Mouse (Mus musculus): ENCODE data around the gene Sesn3. TPM values are rescaled to one million over a fixed set of nuclear protein-coding genes. Genes with fewer than 3 reads are reported as not detected.

Gene Sesn3
- polyA plus RNA-seq, 1 experiment from 2014 or later = 18.6 TPM

GRCm38 (mm10) chr9:14364719-14365118 lies 89.9 kb downstream of the Sesn3 start:
- Histone ChIP-seq H3K9me3 (replicated peaks) (no peaks in the 10 kb centered on the region), H3K4me1 (no peaks in the 10 kb centered on the region), H3K27ac (replicated peaks) (no peak overlapping the region), H3K27me3 (replicated peaks) (no peaks in the 10 kb centered on the region), H3K9ac (replicated peaks) (no peak overlapping the region), H3K36me3 (peaks cover 4% of the 10 kb centered on the region; the same call in 1 of the 2 replicates), H3K4me2 (no peak overlapping the region), H3K4me3 (replicated peaks) (no peak overlapping the region)
- WGBS = 94% methylated on average over 9 of the region's 9 CpGs
- no peak for ATAC-seq (ENCODE audit: low FRiP score)

- Histone ChIP-seq H3K36me3 (peaks cover 4% of the 10 kb centered on the region; the same call in 1 of the 2 replicates), H3K4me1 (no peaks in the 10 kb centered on the region), H3K9me3 (replicated peaks) (no peaks in the 10 kb centered on the region), H3K27me3 (replicated peaks) (no peaks in the 10 kb centered on the region), H3K4me3 (replicated peaks) (no peak overlapping the region), H3K4me2 (no peak overlapping the region), H3K9ac (replicated peaks) (no peak overlapping the region), H3K27ac (replicated peaks) (no peak overlapping the region)
- no peak for ATAC-seq (ENCODE audit: low FRiP score)
- WGBS = 60% methylated on average over 4 of the region's 4 CpGs
These were observed 90.7 kb downstream of the Sesn3 start for GRCm38 (mm10) chr9:14365481-14366125.

DNA sequence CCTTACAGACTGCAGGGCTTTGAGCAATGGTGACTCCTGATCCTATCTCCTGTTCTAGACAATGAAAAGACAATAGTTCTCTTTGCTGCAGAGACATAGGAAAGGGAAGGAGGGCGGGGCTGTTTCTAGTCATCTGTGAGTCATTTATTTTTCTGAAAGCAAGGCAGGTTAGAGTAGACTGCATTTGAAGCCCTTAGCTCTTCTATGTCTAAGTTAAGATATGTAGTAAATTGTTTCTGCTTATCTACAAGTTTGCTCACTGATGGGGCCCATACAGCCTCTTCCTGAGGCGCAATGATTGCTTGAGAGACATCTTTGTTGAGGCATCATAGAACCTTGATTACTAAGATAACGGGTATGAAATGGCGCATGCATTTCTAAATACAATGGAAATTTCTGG lies 93.0 kb downstream of the Sesn3 start:
- Histone ChIP-seq H3K4me3 (replicated peaks) (no peak overlapping the region), H3K9me3 (replicated peaks) (no peaks in the 10 kb centered on the region), H3K4me2 (no peak overlapping the region), H3K27ac (replicated peaks) (no peak overlapping the region), H3K4me1 (no peaks in the 10 kb centered on the region), H3K27me3 (replicated peaks) (no peaks in the 10 kb centered on the region), H3K9ac (replicated peaks) (no peak overlapping the region), H3K36me3 (peaks cover 4% of the 10 kb centered on the region; the same call in 1 of the 2 replicates)
- ATAC-seq (ENCODE audit: low FRiP score) = no peak
- WGBS = 94% methylated on average over 4 of the region's 4 CpGs

DNA sequence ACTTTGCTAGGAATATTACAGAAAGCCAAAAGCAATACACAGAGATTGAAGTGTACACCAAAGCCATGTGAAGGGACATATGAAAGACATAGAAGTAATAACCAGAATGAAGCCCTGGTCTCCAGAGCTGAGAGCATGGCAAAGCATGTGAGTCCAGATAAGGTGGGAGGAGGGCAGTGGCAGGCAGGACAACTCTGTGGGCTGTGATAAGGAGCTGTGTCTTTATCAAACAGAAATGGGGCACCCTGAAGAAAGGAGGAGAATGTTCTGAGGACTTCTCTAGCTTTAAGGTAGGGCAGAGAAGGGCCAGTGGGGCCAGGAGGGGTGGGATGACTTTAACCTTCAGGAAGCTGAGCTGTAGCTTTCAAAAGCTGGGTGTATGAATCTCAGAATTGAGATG lies 94.4 kb downstream of the Sesn3 start:
- no peak overlapping the region for H3K27ac ChIP-seq (replicated peaks)
- H3K4me1 ChIP-seq = no peaks in the 10 kb centered on the region
- H3K4me2 ChIP-seq = no peak overlapping the region
- no peaks in the 10 kb centered on the region for H3K9me3 ChIP-seq (replicated peaks)
- no peak for ATAC-seq (ENCODE audit: low FRiP score)
- H3K9ac ChIP-seq (replicated peaks) = no peak overlapping the region
- peaks cover 4% of the 10 kb centered on the region; the same call in 1 of the 2 replicates for H3K36me3 ChIP-seq
- no peaks in the 10 kb centered on the region for H3K27me3 ChIP-seq (replicated peaks)
- no peak overlapping the region for H3K4me3 ChIP-seq (replicated peaks)

DNA sequence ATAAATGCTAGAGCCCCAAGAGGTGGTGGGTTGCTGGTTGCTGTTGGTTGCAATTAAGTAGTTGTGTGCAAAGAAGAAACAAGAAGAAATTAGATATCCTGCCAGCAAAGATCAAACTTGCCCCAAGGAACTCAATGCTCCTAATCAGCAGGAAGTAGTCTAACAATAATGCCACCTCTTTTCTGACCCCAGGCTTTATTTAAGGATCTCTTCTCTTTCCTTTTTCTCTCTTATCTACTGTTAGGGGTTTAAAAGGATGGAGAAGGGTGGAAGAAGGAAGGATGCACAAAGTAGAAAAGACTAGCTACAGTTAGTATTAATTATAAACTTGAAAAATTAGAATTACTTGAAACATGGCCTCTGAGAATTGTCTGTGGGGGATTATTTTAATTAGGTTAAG lies 97.6 kb downstream of the Sesn3 start:
- no peak overlapping the region for H3K27ac ChIP-seq (replicated peaks)
- H3K4me3 ChIP-seq (replicated peaks) = no peak overlapping the region
- no peaks in the 10 kb centered on the region for H3K4me1 ChIP-seq
- H3K9ac ChIP-seq (replicated peaks) = no peak overlapping the region
- H3K9me3 ChIP-seq (replicated peaks) = no peaks in the 10 kb centered on the region
- no peaks in the 10 kb centered on the region for H3K27me3 ChIP-seq (replicated peaks)
- H3K36me3 ChIP-seq = peaks cover 4% of the 10 kb centered on the region; the same call in 1 of the 2 replicates
- ATAC-seq (ENCODE audit: low FRiP score) = no peak
- no peak overlapping the region for H3K4me2 ChIP-seq

DNA sequence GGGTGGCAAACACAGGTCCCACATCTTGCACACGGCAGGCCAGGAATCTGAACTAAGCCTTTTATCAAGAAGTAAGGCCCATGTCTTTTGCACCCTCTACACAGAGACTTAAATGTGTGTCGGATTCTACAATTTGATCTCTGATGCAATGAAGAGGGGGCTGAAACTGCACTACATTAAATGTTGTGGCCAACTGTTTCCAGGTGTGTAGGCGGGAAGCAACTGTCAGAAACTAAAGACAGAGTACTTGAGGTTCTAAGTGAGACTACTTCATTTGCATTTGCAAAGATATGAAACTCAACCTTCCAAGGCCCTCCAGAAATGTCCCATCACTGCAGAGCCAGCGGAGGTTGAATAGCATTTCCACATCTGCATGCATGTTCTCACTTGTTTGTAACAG lies 101.3 kb downstream of the Sesn3 start:
- Histone ChIP-seq H3K4me3 (replicated peaks) (no peak overlapping the region), H3K9ac (replicated peaks) (no peak overlapping the region), H3K36me3 (no peaks in the 10 kb centered on the region), H3K4me2 (no peak overlapping the region), H3K9me3 (replicated peaks) (no peaks in the 10 kb centered on the region), H3K27ac (replicated peaks) (no peak overlapping the region), H3K4me1 (peaks cover 21% of the 10 kb centered on the region), H3K27me3 (replicated peaks) (no peaks in the 10 kb centered on the region)
- WGBS = 88% methylated on average over 4 of the region's 4 CpGs
- ATAC-seq (ENCODE audit: low FRiP score) = no peak

GRCm38 (mm10) chr9:14378151-14378550 lies 103.3 kb downstream of the Sesn3 start:
- H3K27ac ChIP-seq (replicated peaks) = no peak overlapping the region

DNA sequence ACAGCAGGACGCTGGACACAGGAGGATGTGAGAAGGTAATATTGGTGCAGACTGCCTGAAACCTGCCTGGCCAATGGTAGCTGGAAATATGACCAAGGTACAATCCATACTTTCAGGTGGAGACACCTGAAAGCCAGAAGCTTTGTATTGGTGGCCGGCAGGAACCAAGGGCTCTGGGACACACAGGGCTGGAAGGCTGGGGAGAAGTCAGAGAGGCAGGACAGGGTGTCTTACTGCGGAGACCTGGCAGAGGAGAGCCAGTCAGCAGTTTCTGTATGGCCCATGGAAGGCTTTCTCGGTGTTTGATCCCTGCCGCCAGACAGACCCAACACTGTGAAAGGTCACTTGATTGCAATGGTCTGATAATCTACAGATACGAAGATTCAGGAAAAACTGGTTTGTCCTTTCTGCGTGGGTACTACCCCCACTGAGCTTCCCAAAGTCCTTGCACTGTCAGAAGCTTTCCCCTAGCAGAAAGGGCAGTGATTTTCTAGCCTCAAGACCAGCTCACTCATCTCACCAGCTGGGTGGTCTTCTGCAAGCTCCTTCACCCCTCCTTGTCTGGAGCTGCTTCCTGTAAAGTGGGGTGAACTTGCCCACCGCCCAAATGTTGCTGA lies 105.0 kb downstream of the Sesn3 start:
- WGBS = 25% methylated on average over 8 of the region's 8 CpGs
- H3K36me3 ChIP-seq = no peaks in the 10 kb centered on the region
- no peak for ATAC-seq (ENCODE audit: low FRiP score)
- peaks cover 32% of the 10 kb centered on the region for H3K4me1 ChIP-seq
- no peaks in the 10 kb centered on the region for H3K27me3 ChIP-seq (replicated peaks)
- no peaks in the 10 kb centered on the region for H3K9me3 ChIP-seq (replicated peaks)
- peak overlapping the region; percentile 88 for H3K4me2 ChIP-seq
- peak overlapping the region; percentile 89 for H3K27ac ChIP-seq (replicated peaks)
- peak overlapping the region; percentile 94 for H3K9ac ChIP-seq (replicated peaks)
- peak overlapping the region; percentile 82 for H3K4me3 ChIP-seq (replicated peaks)

More at GRCm38 (mm10) chr9:14378151-14378550, 103.3 kb downstream of the Sesn3 start:
- no peak for ATAC-seq (ENCODE audit: low FRiP score)
- no peak overlapping the region for H3K9ac ChIP-seq (replicated peaks)
- no peaks in the 10 kb centered on the region for H3K9me3 ChIP-seq (replicated peaks)
- H3K4me2 ChIP-seq = no peak overlapping the region; the same call in 1 of the 2 replicates
- WGBS = 97% methylated on average over 2 of the region's 2 CpGs
- H3K36me3 ChIP-seq = no peaks in the 10 kb centered on the region
- peaks cover 32% of the 10 kb centered on the region for H3K4me1 ChIP-seq
- no peak overlapping the region for H3K4me3 ChIP-seq (replicated peaks)
- H3K27me3 ChIP-seq (replicated peaks) = no peaks in the 10 kb centered on the region

DNA sequence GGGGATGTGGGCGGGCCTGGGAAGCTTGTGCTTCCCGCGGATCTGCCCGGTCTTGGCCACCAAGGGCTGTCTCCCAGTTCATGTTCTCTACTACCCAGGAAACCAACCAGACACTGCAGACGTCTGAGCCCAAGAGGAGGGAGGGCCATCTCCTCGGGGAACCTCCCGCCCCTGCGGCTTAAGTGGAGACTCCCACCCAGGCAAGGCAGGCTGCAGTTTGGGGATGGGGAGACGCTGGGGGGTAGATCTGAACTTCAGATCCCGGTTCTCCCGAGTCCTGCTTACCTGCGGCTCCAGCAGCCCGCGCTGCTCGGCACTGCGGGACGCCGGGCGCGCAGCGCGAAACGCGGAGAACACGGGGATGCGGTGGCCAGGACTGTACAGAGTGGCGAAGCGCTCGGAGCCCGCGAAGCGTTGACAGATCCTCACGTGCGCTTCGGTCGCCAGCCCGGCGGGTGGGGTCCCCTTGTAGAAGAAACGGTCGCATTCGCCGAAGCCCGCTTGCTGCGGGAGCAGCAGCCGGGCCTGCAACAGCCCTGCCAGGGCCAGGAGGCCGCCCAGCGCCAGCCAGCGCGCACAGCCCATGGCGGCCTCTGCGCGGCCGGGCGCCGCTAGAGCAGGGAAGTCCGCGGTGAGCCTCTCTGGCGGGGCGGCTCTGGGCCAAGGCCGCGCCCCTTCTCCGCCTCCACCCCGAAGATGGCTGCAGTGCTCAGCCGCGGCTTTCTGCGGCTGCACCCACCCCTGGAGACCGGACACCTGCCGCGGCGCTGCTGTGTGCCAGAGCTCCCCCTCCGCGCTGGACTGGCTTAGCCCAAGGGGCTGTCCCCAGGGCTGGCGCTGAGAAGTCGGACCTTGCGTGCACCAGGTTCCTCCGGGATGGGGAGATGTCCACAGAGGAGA lies 105.8 kb downstream of the Sesn3 start:
- H3K9me3 ChIP-seq (replicated peaks) = no peaks in the 10 kb centered on the region
- no peaks in the 10 kb centered on the region for H3K27me3 ChIP-seq (replicated peaks)
- H3K36me3 ChIP-seq = no peaks in the 10 kb centered on the region
- peak; percentile 94 for ATAC-seq (ENCODE audit: low FRiP score)
- H3K9ac ChIP-seq (replicated peaks) = peak overlapping the region; percentile 94
- H3K4me3 ChIP-seq (replicated peaks) = peak overlapping the region; percentile 82
- H3K27ac ChIP-seq (replicated peaks) = peak overlapping the region; percentile 89
- WGBS = under 1% methylated on average over 59 of the region's 76 CpGs
- H3K4me1 ChIP-seq = peaks cover 32% of the 10 kb centered on the region
- H3K4me2 ChIP-seq = peak overlapping the region; percentile 88

- Histone ChIP-seq H3K4me2 (peak within 1 kb of the TSS; percentile 88), H3K36me3 (no peaks in the 10 kb centered on the region), H3K4me3 (replicated peaks) (peak within 1 kb of the TSS; percentile 82), H3K9ac (replicated peaks) (peak within 1 kb of the TSS; percentile 94), H3K9me3 (replicated peaks) (no peaks in the 10 kb centered on the region), H3K27ac (replicated peaks) (peak within 1 kb of the TSS; percentile 89), H3K27me3 (replicated peaks) (no peaks in the 10 kb centered on the region), H3K4me1 (peaks cover 32% of the 10 kb centered on the region)
- WGBS = 9% methylated on average over 8 of the region's 8 CpGs
- peak; percentile 68 for ATAC-seq (ENCODE audit: low FRiP score)
These were observed 106.6 kb downstream of the Sesn3 start, which contains the start of gene Endod1 for GRCm38 (mm10) chr9:14381353-14382055. Gene Endod1, minus strand, starts transcription at chr9:14381507.

DNA sequence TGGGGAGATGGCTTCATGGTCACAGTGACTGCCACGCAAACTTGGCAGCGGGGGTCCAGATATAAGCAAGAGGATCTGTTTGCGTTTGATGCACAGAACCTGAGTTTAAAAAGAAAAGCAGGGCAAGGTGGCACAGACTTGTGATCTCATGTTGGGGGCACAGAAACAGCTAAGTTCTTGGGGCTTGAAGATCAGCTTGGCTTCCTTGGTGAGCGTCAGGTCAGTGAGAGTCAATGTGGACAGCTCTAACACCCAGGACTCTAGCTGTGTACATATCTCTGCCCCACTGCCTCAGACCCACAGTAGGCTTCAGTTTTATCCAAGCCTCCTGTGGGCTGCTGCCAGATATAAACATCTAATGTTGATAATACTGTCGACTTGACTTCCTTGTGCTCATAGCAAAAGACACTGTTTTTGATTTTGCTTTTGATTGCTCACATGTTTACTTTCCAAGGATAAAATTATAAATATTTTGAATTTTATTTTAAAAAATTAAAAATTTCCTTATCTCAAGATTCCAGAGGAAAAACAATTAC lies 107.5 kb downstream of the Sesn3 start:
- Histone ChIP-seq H3K27ac (replicated peaks) (no peak overlapping the region), H3K4me1 (peaks cover 32% of the 10 kb centered on the region), H3K4me3 (replicated peaks) (no peak overlapping the region), H3K9me3 (replicated peaks) (no peaks in the 10 kb centered on the region), H3K9ac (replicated peaks) (no peak overlapping the region), H3K4me2 (no peak overlapping the region), H3K36me3 (no peaks in the 10 kb centered on the region), H3K27me3 (replicated peaks) (no peaks in the 10 kb centered on the region)
- ATAC-seq (ENCODE audit: low FRiP score) = no peak
- 89% methylated on average over 5 of the region's 5 CpGs for WGBS
